Mouse (Mus musculus): ENCODE results near the gene Sf1. TPM values are rescaled to one million over a fixed set of nuclear protein-coding genes. Genes with fewer than 3 reads are reported as not detected.

The Sf1 gene
- polyA plus RNA-seq (2012; rRNA removed): 365 and 553 TPM in 2 replicates

GRCm38 (mm10) chr19:6363411-6364240 lies at the start of gene Sf1:
Gene Sf1 (plus strand): TSS chr19:6363690.
- TF ChIP-seq POLR2A (IDR thresholded peaks at IDR 0.05; ENCODE audit: control insufficient read depth, extremely low read depth, insufficient read depth, low read length, poor library complexity): peak; percentile 96
- peak; percentile 54; the same call in 1 of the 2 replicates for TF ChIP-seq CTCF (IDR thresholded peaks at IDR 0.05; ENCODE audit: borderline replicate concordance, control insufficient read depth, extremely low read depth, insufficient read depth, low read length, poor library complexity)
- Histone ChIP-seq H3K27me3 (ENCODE audit: control insufficient read depth, insufficient read depth, low read length) (no peaks in the 10 kb centered on the region), H3K4me3 (ENCODE audit: control insufficient read depth, insufficient read depth, low read length) (peak within 1 kb of the TSS; percentile 75), H3K27ac (ENCODE audit: control insufficient read depth, insufficient read depth, low read length) (peak within 1 kb of the TSS; percentile 77), H3K4me1 (replicated peaks; ENCODE audit: control insufficient read depth, insufficient read depth, low read length) (0 out of 2 replicates have a peak, but pooled peaks cover 2% of the 10 kb centered on the region), H3K36me3 (ENCODE audit: control insufficient read depth, insufficient read depth, low read length) (peaks cover 38% of the 10 kb centered on the region)
- peak; percentile 100 for DNase-seq
- 1% methylated on average over 83 of the region's 85 CpGs for WGBS

GRCm38 (mm10) chr19:6313796-6314195 lies 49.7 kb upstream of the Sf1 start:
- WGBS: 97% methylated on average over 8 of the region's 8 CpGs
- H3K27me3 ChIP-seq (ENCODE audit: control insufficient read depth, insufficient read depth, low read length): no peaks in the 10 kb centered on the region
- no peak for DNase-seq
- no peaks in the 10 kb centered on the region for H3K4me1 ChIP-seq (replicated peaks; ENCODE audit: control insufficient read depth, insufficient read depth, low read length)
- H3K27ac ChIP-seq (ENCODE audit: control insufficient read depth, insufficient read depth, low read length): no peak overlapping the region
- H3K4me3 ChIP-seq (ENCODE audit: control insufficient read depth, insufficient read depth, low read length): no peak overlapping the region
- no peaks in the 10 kb centered on the region for H3K36me3 ChIP-seq (ENCODE audit: control insufficient read depth, insufficient read depth, low read length)
- no peak for TF ChIP-seq POLR2A (IDR thresholded peaks at IDR 0.05; ENCODE audit: control insufficient read depth, extremely low read depth, insufficient read depth, low read length, poor library complexity)
- TF ChIP-seq CTCF (IDR thresholded peaks at IDR 0.05; ENCODE audit: borderline replicate concordance, control insufficient read depth, extremely low read depth, insufficient read depth, low read length, poor library complexity): no peak

GRCm38 (mm10) chr19:6314513-6314912 lies 49.0 kb upstream of the Sf1 start:
- WGBS: 90% methylated on average over 8 of the region's 8 CpGs

DNA sequence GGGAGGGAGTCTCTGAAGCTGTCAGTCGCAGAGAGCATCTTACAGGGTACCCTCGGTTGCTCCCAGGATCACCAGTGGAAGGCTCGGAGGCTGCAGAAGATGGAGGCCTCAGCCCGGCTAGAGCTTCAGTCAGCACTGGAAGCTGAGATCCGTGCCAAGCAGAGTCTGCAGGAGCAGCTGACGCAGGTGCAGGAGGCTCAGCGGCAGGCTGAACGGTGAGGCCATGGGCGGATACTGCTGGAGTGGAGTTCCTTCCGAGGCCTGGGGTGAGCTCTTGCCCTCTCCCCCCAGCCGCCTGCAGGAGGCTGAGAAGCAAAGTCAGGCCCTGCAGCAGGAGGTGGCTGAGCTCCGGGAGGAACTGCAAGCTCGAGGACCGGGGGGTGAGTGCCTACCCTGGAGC lies 47.9 kb upstream of the Sf1 start:
- WGBS: 95% methylated on average over 14 of the region's 14 CpGs
- no peak overlapping the region for H3K4me3 ChIP-seq (ENCODE audit: control insufficient read depth, insufficient read depth, low read length)
- TF ChIP-seq CTCF (IDR thresholded peaks at IDR 0.05; ENCODE audit: borderline replicate concordance, control insufficient read depth, extremely low read depth, insufficient read depth, low read length, poor library complexity): no peak
- TF ChIP-seq POLR2A (IDR thresholded peaks at IDR 0.05; ENCODE audit: control insufficient read depth, extremely low read depth, insufficient read depth, low read length, poor library complexity): no peak
- no peaks in the 10 kb centered on the region for H3K4me1 ChIP-seq (replicated peaks; ENCODE audit: control insufficient read depth, insufficient read depth, low read length)
- H3K36me3 ChIP-seq (ENCODE audit: control insufficient read depth, insufficient read depth, low read length): no peaks in the 10 kb centered on the region
- H3K27ac ChIP-seq (ENCODE audit: control insufficient read depth, insufficient read depth, low read length): no peak overlapping the region
- H3K27me3 ChIP-seq (ENCODE audit: control insufficient read depth, insufficient read depth, low read length): no peaks in the 10 kb centered on the region
- DNase-seq: no peak

More at GRCm38 (mm10) chr19:6314513-6314912, 49.0 kb upstream of the Sf1 start:
- Histone ChIP-seq H3K4me1 (replicated peaks; ENCODE audit: control insufficient read depth, insufficient read depth, low read length) (no peaks in the 10 kb centered on the region), H3K27me3 (ENCODE audit: control insufficient read depth, insufficient read depth, low read length) (no peaks in the 10 kb centered on the region), H3K36me3 (ENCODE audit: control insufficient read depth, insufficient read depth, low read length) (no peaks in the 10 kb centered on the region), H3K27ac (ENCODE audit: control insufficient read depth, insufficient read depth, low read length) (no peak overlapping the region), H3K4me3 (ENCODE audit: control insufficient read depth, insufficient read depth, low read length) (no peak overlapping the region)
- no peak for DNase-seq
- TF ChIP-seq CTCF (IDR thresholded peaks at IDR 0.05; ENCODE audit: borderline replicate concordance, control insufficient read depth, extremely low read depth, insufficient read depth, low read length, poor library complexity) (no peak), POLR2A (IDR thresholded peaks at IDR 0.05; ENCODE audit: control insufficient read depth, extremely low read depth, insufficient read depth, low read length, poor library complexity) (no peak)

DNA sequence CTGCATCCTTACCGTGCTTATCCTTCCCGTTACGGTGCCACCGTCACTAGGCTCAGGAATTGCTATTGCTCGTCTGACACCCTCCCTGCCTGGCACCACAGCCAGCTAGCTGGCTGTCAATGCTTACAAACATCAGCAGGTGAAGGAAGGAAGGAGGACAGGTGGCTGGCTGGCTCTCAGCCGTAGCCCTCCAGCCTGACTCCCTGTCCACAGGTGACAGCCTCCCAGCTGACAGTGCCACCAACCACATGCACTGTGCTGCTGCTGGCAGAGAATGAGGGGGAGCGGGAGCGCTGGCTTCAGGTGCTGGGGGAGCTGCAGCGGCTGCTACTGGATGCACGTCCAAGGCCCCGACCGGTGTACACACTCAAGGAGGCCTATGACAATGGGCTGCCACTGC lies 45.3 kb upstream of the Sf1 start:
- H3K27me3 ChIP-seq (ENCODE audit: control insufficient read depth, insufficient read depth, low read length): no peaks in the 10 kb centered on the region
- H3K4me1 ChIP-seq (replicated peaks; ENCODE audit: control insufficient read depth, insufficient read depth, low read length): no peaks in the 10 kb centered on the region
- H3K4me3 ChIP-seq (ENCODE audit: control insufficient read depth, insufficient read depth, low read length): no peak overlapping the region
- DNase-seq: no peak
- WGBS: 97% methylated on average over 12 of the region's 12 CpGs
- H3K27ac ChIP-seq (ENCODE audit: control insufficient read depth, insufficient read depth, low read length): no peak overlapping the region
- no peaks in the 10 kb centered on the region for H3K36me3 ChIP-seq (ENCODE audit: control insufficient read depth, insufficient read depth, low read length)
- TF ChIP-seq CTCF (IDR thresholded peaks at IDR 0.05; ENCODE audit: borderline replicate concordance, control insufficient read depth, extremely low read depth, insufficient read depth, low read length, poor library complexity) (no peak), POLR2A (IDR thresholded peaks at IDR 0.05; ENCODE audit: control insufficient read depth, extremely low read depth, insufficient read depth, low read length, poor library complexity) (no peak)

DNA sequence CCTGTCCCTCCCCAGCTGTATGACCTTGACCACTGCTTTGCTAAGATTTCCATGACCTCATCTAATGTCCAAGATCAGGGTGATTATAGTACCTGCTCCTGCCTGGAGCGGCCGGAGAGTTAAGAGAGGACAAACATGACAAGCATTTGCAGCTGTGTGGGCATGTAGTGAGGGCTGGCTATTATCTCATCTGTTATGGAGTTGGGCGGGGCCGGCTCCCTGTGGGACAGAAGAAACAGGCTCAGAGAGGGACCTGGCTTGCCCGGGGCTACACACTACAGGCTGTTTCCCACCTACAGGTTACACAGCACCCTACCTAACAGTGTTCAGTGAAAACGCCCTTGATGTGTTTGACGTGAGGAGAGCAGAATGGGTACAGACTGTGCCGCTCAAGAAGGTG lies 42.1 kb upstream of the Sf1 start:
- Histone ChIP-seq H3K4me1 (replicated peaks; ENCODE audit: control insufficient read depth, insufficient read depth, low read length) (no peaks in the 10 kb centered on the region), H3K27ac (ENCODE audit: control insufficient read depth, insufficient read depth, low read length) (no peak overlapping the region), H3K36me3 (ENCODE audit: control insufficient read depth, insufficient read depth, low read length) (no peaks in the 10 kb centered on the region), H3K4me3 (ENCODE audit: control insufficient read depth, insufficient read depth, low read length) (no peak overlapping the region), H3K27me3 (ENCODE audit: control insufficient read depth, insufficient read depth, low read length) (no peaks in the 10 kb centered on the region)
- no peak for DNase-seq
- WGBS: 97% methylated on average over 8 of the region's 8 CpGs
- TF ChIP-seq POLR2A (IDR thresholded peaks at IDR 0.05; ENCODE audit: control insufficient read depth, extremely low read depth, insufficient read depth, low read length, poor library complexity) (no peak), CTCF (IDR thresholded peaks at IDR 0.05; ENCODE audit: borderline replicate concordance, control insufficient read depth, extremely low read depth, insufficient read depth, low read length, poor library complexity) (no peak)

Data from thymus, adult 2 months (tissue).